Mouse (Mus musculus) olfactory bulb, adult 2 months (tissue): ENCODE data around the gene Otud7a.

Source experiments
- CTCF ChIP-seq: fragments of 200-500 bp; IDR thresholded peaks from 2 replicates; pipeline ENCODE4 v1.5.1; 2012; ENCODE audit warnings: low read depth, mild to moderate bottlenecking, low read length, moderate library complexity; ENCODE audit not compliant: insufficient read depth
- POLR2A ChIP-seq: fragments of 200-500 bp; IDR thresholded peaks from 2 replicates; pipeline ENCODE4 v1.6.1; 2012; ENCODE audit warnings: mild to moderate bottlenecking, low read depth, low read length, moderate library complexity; ENCODE audit not compliant: insufficient read depth

DNA sequence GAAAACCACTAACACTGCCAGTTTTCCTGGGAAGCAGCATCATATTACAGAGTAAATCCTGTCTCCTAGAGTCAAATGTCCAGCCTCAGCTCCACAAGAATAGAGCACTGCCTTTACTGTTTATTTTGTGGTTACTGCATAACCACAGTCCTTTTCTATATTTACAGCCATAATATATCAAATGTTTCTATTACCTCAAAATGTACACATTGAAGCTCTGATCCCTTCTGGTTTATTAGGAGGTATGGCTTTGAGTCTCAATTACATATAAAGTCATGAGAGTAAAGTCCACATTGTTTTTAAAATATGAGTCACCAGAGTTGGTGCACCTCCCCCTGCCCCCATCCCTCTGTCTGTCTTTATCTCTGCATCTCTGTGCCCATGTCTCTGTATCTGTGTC lies 38.6 kb upstream of the Otud7a start:
- TF ChIP-seq CTCF (no peak), POLR2A (no peak)
